ENCODE assay signal across 14 mouse cellular contexts in the genomic region with DNA sequence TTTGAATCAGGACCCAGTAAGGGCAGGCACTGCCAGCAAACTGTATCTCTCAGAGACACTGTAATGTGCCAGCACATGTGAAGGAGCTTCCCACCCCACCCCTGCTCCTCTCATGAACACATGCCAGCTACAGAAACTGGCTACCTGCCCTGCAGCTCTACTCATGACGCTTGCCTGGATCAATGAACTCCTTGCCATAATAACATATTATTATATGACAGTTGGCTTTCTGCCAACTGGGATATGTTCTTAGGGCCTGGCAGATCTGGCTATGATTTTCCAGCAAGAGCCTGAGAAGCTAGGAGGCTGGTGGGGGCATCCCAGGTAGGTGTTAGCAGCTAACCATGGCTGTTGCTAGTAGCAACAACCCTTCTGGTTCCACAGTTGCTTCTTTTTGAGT.
A peak's percentile ranks its signal among the peaks of the same experiment; 100 is the strongest.
DNase-seq lines count a peak whose midpoint lies in the region; ATAC-seq lines count a peak whose summit lies in the region.
"Had no signal": no experiment of that assay in that cellular context is flagged by ENCODE, and none has a peak within 500 bp of the region (broad histone marks: within the 10 kb centered on the region; RNA-seq: fewer than 3 reads in every experiment).

No protein-coding gene starts in this region.

- no peak overlapping the region for H3K9ac ChIP-seq in forebrain, embryonic 14.5 days (ENCODE audit: low read length)
- no peak overlapping the region for H3K9ac ChIP-seq in forebrain, embryonic 11.5 days (ENCODE audit: low read length)
- no peak overlapping the region for H3K9ac ChIP-seq in intestine, embryonic 16.5 days (ENCODE audit: low read depth, low read length)

- H3K36me3 ChIP-seq in forebrain, embryonic 14.5 days (ENCODE audit: control insufficient read depth, insufficient read depth, low read length) = no peaks in the 10 kb centered on the region
- no peaks in the 10 kb centered on the region; the same call in 1 of the 2 replicates for H3K36me3 ChIP-seq in forebrain, embryonic 11.5 days (ENCODE audit: control insufficient read depth, insufficient read depth, low read length)
- no peaks in the 10 kb centered on the region for H3K36me3 ChIP-seq in intestine, embryonic 16.5 days (ENCODE audit: control insufficient read depth, insufficient read depth, low read length)

- no peaks in the 10 kb centered on the region for H3K27me3 ChIP-seq in forebrain, embryonic 14.5 days (replicated peaks; ENCODE audit: control insufficient read depth, insufficient read depth, low read length)
- no peaks in the 10 kb centered on the region for H3K27me3 ChIP-seq in forebrain, embryonic 11.5 days (ENCODE audit: control insufficient read depth, insufficient read depth, low read length)
- H3K27me3 ChIP-seq in intestine, embryonic 16.5 days (replicated peaks; ENCODE audit: control insufficient read depth, insufficient read depth, low read length) = no peaks in the 10 kb centered on the region

- peak; percentile 74; the same call in 1 of the 2 replicates for ATAC-seq in forebrain, embryonic 14.5 days
- ATAC-seq in forebrain, embryonic 11.5 days (replicated peaks; ENCODE audit: low FRiP score) = no peak
- peak; percentile 53 for ATAC-seq in intestine, embryonic 16.5 days
- ATAC-seq: hindbrain, embryonic 16.5 days had no signal

- intact Hi-C loops in left cerebral cortex, postnatal 14 days (cut with DNase I) = no loop called here

- WGBS in forebrain, embryonic 14.5 days = 35% methylated on average over 1 of the region's 1 CpGs
- WGBS in forebrain, embryonic 11.5 days = 82% methylated on average over 1 of the region's 1 CpGs
- 18% methylated on average over 1 of the region's 1 CpGs for WGBS in intestine, embryonic 16.5 days

- H3K4me2 ChIP-seq in forebrain, embryonic 14.5 days (ENCODE audit: low read length) = no peak overlapping the region
- no peak overlapping the region for H3K4me2 ChIP-seq in forebrain, embryonic 11.5 days (ENCODE audit: low read depth, low read length, severe bottlenecking)
- no peak overlapping the region for H3K4me2 ChIP-seq in intestine, embryonic 16.5 days (ENCODE audit: low read depth, low read length)

- H3K4me3 ChIP-seq in forebrain, embryonic 14.5 days (ENCODE audit: low read depth, low read length) = no peak overlapping the region
- H3K4me3 ChIP-seq in forebrain, embryonic 11.5 days (ENCODE audit: low read depth, low read length) = no peak overlapping the region
- no peak overlapping the region for H3K4me3 ChIP-seq in intestine, embryonic 16.5 days (ENCODE audit: low read length)

- peak; percentile 85 for DNase-seq in forebrain, embryonic 14.5 days (ENCODE audit: low spot score)
- DNase-seq in forebrain, embryonic 11.5 days (ENCODE audit: low spot score) = no peak
- peak; percentile 31 to 76 for DNase-seq in left cerebral cortex, postnatal 14 days (ENCODE audit: low spot score in 2 of 2)
- no peak for DNase-seq in left cerebral cortex, adult 9 months (ENCODE audit: low spot score in 2 of 2)
- peak; percentile 15 for DNase-seq in MN1 (ENCODE audit: low spot score)
- DNase-seq in kidney, postnatal 25 days = no peak
- no peak for DNase-seq in kidney, adult 8-10 months
- DNase-seq: B cell, adult 2 months; gastrocnemius, postnatal 36 days; kidney, postnatal 36 days; thymus, adult 2 months had no signal

- no peak overlapping the region for H3K27ac ChIP-seq in forebrain, embryonic 14.5 days (ENCODE audit: low read depth, low read length)
- H3K27ac ChIP-seq in forebrain, embryonic 11.5 days (ENCODE audit: low read depth, low read length) = no peak overlapping the region
- no peak overlapping the region for H3K27ac ChIP-seq in intestine, embryonic 16.5 days (ENCODE audit: low read length)

- H3K9me3 ChIP-seq in forebrain, embryonic 14.5 days (replicated peaks; ENCODE audit: control insufficient read depth, low read length) = no peaks in the 10 kb centered on the region
- H3K9me3 ChIP-seq in forebrain, embryonic 11.5 days (ENCODE audit: control insufficient read depth, low read length) = no peaks in the 10 kb centered on the region
- H3K9me3 ChIP-seq in intestine, embryonic 16.5 days (ENCODE audit: control insufficient read depth, low read length) = no peaks in the 10 kb centered on the region
- H3K9me3 ChIP-seq: G1E had no signal

- H3K4me1 ChIP-seq in forebrain, embryonic 14.5 days (ENCODE audit: control insufficient read depth, insufficient read depth, low read length) = peaks cover 5% of the 10 kb centered on the region; the same call in 1 of the 2 replicates
- H3K4me1 ChIP-seq in forebrain, embryonic 11.5 days (replicated peaks; ENCODE audit: control insufficient read depth, insufficient read depth, low read length) = no peaks in the 10 kb centered on the region
- H3K4me1 ChIP-seq in intestine, embryonic 16.5 days (ENCODE audit: control insufficient read depth, insufficient read depth, low read length) = peaks cover 9% of the 10 kb centered on the region

Comparison
In these comparisons a context has a peak if more than half of its experiments do, and no peak if none do; other contexts are left out.
1. DNase-seq: peak in forebrain, embryonic 14.5 days (single experiment), left cerebral cortex, postnatal 14 days (2 of 2) and MN1 (single experiment); none in forebrain, embryonic 11.5 days (single experiment), left cerebral cortex, adult 9 months (0 of 2), kidney, postnatal 25 days (0 of 2) and kidney, adult 8-10 months (0 of 2).